Mouse (Mus musculus): ENCODE measurements around the gene Dchs1.

- TF ChIP-seq POLR2A (IDR thresholded peaks at IDR 0.05; ENCODE audit: low read depth, low read length) (no peak), CTCF (IDR thresholded peaks at IDR 0.05; ENCODE audit: borderline replicate concordance, insufficient read depth, low read length) (no peak)
These were observed 3.6 kb downstream of the Dchs1 start for GRCm38 (mm10) chr7:105783861-105784260.

Data from embryonic fibroblast, embryonic 13.5 days (primary cell).